22 mouse cellular contexts compared by ENCODE assay signal in genomic region chr5:140201109-140201508, GRCm38 (mm10).
DNase-seq lines count a peak whose midpoint lies in the region; ATAC-seq and TF ChIP-seq lines count a peak whose summit lies in the region.
"Had no signal": no experiment of that assay in that cellular context is flagged by ENCODE, and none has a peak within 500 bp of the region (broad histone marks: within the 10 kb centered on the region; RNA-seq: fewer than 3 reads in every experiment).

No protein-coding gene starts in this region.

- no peak for TF ChIP-seq EP300 in stomach, postnatal 0 days (optimal IDR thresholded peaks at IDR 0.05)

- WGBS in thymus, adult 2 months: 0% methylated on average over 1 of the region's 1 CpGs
- 86% methylated on average over 1 of the region's 1 CpGs for WGBS in stomach, postnatal 0 days
- 84% methylated on average over 1 of the region's 1 CpGs for WGBS in hindbrain, embryonic 10.5 days

- no peak overlapping the region for H3K9ac ChIP-seq in stomach, postnatal 0 days (ENCODE audit: low read length)
- H3K9ac ChIP-seq: embryonic facial prominence, embryonic 15.5 days; heart, embryonic 13.5 days; hindbrain, embryonic 15.5 days had no signal

- H3K4me3 ChIP-seq in thymus, adult 2 months (ENCODE audit: control insufficient read depth, insufficient read depth, low read length): no peak overlapping the region
- no peak overlapping the region for H3K4me3 ChIP-seq in stomach, postnatal 0 days (ENCODE audit: low read depth, low read length)
- H3K4me3 ChIP-seq in hindbrain, embryonic 10.5 days: no peak overlapping the region
- H3K4me3 ChIP-seq: embryonic facial prominence, embryonic 15.5 days; erythroblast, embryonic 14.5 days; forebrain, embryonic 10.5 days; heart, embryonic 13.5 days; hindbrain, embryonic 15.5 days had no signal

- 0 out of 2 replicates have a peak, but pooled peaks have one; percentile 44 for TF ChIP-seq POLR2A in thymus, adult 2 months (IDR thresholded peaks at IDR 0.05; ENCODE audit: control insufficient read depth, extremely low read depth, insufficient read depth, low read length, poor library complexity)

- peak; percentile 53 for DNase-seq in A20 (ENCODE audit: low read depth, low spot score)
- peak; percentile 23 for DNase-seq in CD4-positive helper T cell, adult 2 months (ENCODE audit: low read depth, low spot score)
- DNase-seq in thymus, adult 2 months: peak; percentile 62
- peak; percentile 69 for DNase-seq in thymus, postnatal 25 days
- no peak for DNase-seq in adrenal gland, adult 8-10 months
- no peak for DNase-seq in stomach, postnatal 0 days (ENCODE audit: low spot score)
- DNase-seq in hindbrain, embryonic 10.5 days (ENCODE audit: low spot score): no peak
- DNase-seq: B cell, adult 2 months; cerebellum, adult 2 months; cerebellum, postnatal 14 days; embryo, embryonic 11 days; gastrocnemius, postnatal 14 days; heart, postnatal 10 days had no signal

- H3K27me3 ChIP-seq in thymus, adult 2 months (ENCODE audit: control insufficient read depth, insufficient read depth, low read length): no peaks in the 10 kb centered on the region
- no peaks in the 10 kb centered on the region for H3K27me3 ChIP-seq in stomach, postnatal 0 days (ENCODE audit: control insufficient read depth, insufficient read depth, low read length)
- no peaks in the 10 kb centered on the region for H3K27me3 ChIP-seq in hindbrain, embryonic 10.5 days (ENCODE audit: insufficient read depth, poor library complexity, severe bottlenecking)
- H3K27me3 ChIP-seq: embryonic facial prominence, embryonic 15.5 days; hindbrain, embryonic 15.5 days; Patski had no signal

- peaks cover 68% of the 10 kb centered on the region for H3K4me1 ChIP-seq in thymus, adult 2 months (replicated peaks; ENCODE audit: control insufficient read depth, insufficient read depth, low read length)
- no peaks in the 10 kb centered on the region for H3K4me1 ChIP-seq in stomach, postnatal 0 days (replicated peaks; ENCODE audit: control insufficient read depth, insufficient read depth)
- H3K4me1 ChIP-seq in hindbrain, embryonic 10.5 days (replicated peaks): peaks cover 11% of the 10 kb centered on the region
- H3K4me1 ChIP-seq: embryonic facial prominence, embryonic 15.5 days; heart, embryonic 13.5 days; hindbrain, embryonic 15.5 days had no signal

- no peaks in the 10 kb centered on the region for H3K9me3 ChIP-seq in stomach, postnatal 0 days (ENCODE audit: control insufficient read depth, low read length)
- H3K9me3 ChIP-seq in hindbrain, embryonic 10.5 days: no peaks in the 10 kb centered on the region
- H3K9me3 ChIP-seq: embryonic facial prominence, embryonic 15.5 days; forebrain, embryonic 10.5 days; heart, embryonic 13.5 days; hindbrain, embryonic 15.5 days had no signal

- H3K27ac ChIP-seq in thymus, adult 2 months (ENCODE audit: control insufficient read depth, insufficient read depth, low read length): peak overlapping the region; percentile 96
- H3K27ac ChIP-seq in stomach, postnatal 0 days (replicated peaks): no peak overlapping the region
- H3K27ac ChIP-seq in hindbrain, embryonic 10.5 days: no peak overlapping the region
- H3K27ac ChIP-seq: embryonic facial prominence, embryonic 15.5 days; forebrain, embryonic 10.5 days; heart, embryonic 13.5 days; hindbrain, embryonic 15.5 days had no signal

- no peak for TF ChIP-seq CTCF in thymus, adult 2 months (IDR thresholded peaks at IDR 0.05; ENCODE audit: borderline replicate concordance, control insufficient read depth, extremely low read depth, insufficient read depth, low read length, poor library complexity)
- no peak for TF ChIP-seq CTCF in stomach, postnatal 0 days (IDR thresholded peaks at IDR 0.05; ENCODE audit: low read depth)

- no peak overlapping the region for H3K4me2 ChIP-seq in stomach, postnatal 0 days (replicated peaks; ENCODE audit: low read depth)
- H3K4me2 ChIP-seq: embryonic facial prominence, embryonic 15.5 days; heart, embryonic 13.5 days; hindbrain, embryonic 15.5 days had no signal

- no peak for ATAC-seq in stomach, postnatal 0 days (ENCODE audit: low FRiP score, low TSS enrichment)
- ATAC-seq: activated CD4-positive, CD25-positive, alpha-beta regulatory T cell, adult 4 months; forebrain, embryonic 16.5 days; intestine, embryonic 16.5 days; Patski had no signal

- H3K36me3 ChIP-seq in thymus, adult 2 months (ENCODE audit: control insufficient read depth, insufficient read depth, low read length): no peaks in the 10 kb centered on the region
- H3K36me3 ChIP-seq in stomach, postnatal 0 days (ENCODE audit: control insufficient read depth, insufficient read depth, low read length): no peaks in the 10 kb centered on the region
- no peaks in the 10 kb centered on the region for H3K36me3 ChIP-seq in hindbrain, embryonic 10.5 days
- H3K36me3 ChIP-seq: embryonic facial prominence, embryonic 15.5 days; heart, embryonic 13.5 days; hindbrain, embryonic 15.5 days had no signal

Comparison
In these comparisons a context has a peak if more than half of its experiments do, and no peak if none do; other contexts are left out.
1. DNase-seq: peak in A20 (single experiment), CD4-positive helper T cell, adult 2 months (single experiment), thymus, adult 2 months (single experiment) and thymus, postnatal 25 days (single experiment); none in adrenal gland, adult 8-10 months (single experiment), stomach, postnatal 0 days (single experiment) and hindbrain, embryonic 10.5 days (single experiment).